Mouse (Mus musculus): Measurements from ENCODE around the gene Spry2.

Gene Spry2

DNA sequence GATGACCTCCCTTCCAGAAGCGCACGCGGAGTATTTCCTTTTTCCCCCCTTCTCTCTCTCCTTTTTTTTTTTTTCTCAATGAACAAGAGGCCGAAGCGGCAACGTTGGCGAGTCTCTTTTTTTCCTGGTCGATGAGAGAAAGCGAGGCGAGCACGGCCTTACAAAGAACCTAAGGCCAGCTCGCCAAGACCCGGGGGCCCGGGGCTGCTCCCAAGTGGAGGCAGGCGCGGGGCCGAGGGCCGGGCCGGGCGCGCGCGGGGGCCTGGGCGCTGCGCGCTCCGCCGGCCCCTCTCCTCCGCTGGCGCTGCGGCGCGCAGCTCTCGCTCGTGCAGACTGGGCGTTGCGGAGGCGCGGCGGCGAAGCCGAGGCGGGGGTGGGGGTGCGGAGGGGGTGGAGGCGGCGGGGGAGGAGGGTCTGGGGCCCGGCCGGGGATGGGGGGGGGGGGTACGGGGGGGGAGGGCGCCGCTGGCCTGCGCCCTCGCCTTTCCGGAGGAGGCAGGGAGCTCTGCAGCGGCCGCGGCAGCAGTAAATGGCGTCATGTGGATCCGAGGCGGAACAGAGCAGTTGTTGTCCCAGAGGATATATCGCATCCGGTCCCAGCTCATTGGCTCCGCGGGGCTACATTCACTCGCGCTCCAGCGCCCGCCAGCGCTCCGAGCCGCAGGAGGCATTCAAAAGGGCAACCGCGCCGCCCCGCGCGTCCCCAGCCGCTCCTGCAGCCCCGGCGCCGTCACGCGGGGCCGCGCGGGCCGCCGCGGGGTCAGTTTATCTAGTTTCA lies at the start of gene Spry2:
TSS of gene Spry2 (minus strand) at position 29 of the 778 bp plus-strand sequence.
- peak; percentile 82 for DNase-seq (ENCODE audit: low read depth, low spot score)

DNA sequence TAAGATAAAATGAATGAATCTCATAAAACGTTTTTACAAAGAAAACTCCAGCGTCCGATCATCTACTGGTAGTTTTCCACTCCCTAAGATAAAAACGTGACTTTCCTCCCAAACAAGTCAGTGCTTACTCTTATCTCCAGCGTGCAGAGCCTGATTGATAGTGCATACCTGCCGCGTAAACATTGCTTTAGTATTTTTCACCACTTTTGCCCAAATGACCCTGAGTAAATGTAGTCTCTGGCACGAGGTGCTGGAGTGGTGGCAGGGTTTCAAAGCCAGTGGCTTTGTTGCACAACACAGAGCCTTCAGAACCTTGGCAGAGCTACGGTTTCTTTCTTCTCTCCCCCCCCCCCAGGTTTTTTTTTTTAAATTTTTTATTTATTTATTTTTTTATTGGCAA lies 44.7 kb upstream of the Spry2 start:
- no peak for DNase-seq (ENCODE audit: low read depth, low spot score)

DNA sequence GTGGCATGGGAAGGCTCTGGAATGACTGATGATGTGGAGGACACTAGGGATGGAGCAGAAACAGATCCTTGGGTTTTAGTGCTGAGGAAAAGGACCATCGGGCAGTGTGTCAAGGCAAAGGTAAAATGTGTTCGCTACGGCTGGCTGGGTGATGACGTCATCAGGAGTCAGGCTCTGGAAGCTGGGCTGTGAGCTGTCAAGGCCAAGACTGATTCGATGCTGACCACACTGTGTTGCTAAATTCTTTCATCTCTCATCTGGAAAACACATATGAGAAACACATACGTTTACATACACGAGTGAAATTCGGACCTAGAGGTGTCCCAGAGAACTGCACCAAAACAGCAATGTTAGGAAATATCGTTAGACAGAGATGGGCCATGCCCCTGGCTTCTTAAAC lies 30.1 kb upstream of the Spry2 start:
- no peak for DNase-seq (ENCODE audit: low read depth, low spot score)

DNA sequence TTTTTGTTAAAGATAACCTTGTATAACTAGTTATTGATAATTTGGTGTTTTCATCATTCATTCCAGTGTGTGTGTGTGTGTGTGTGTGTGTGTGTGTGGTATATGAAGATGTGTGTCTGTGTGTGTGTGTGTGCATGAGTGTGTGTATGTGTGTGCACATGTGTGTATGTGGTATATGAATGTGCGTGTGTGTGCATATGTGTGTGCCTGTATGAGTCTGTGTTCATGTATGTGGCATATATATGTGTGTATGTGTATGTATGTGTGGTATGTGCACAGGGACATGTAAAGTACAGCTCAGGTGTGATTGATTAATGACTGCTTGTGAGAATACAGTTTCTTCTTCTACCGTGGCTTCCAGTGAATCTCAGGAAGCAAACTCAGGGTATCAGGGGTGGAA lies 28.7 kb upstream of the Spry2 start:
- no peak for DNase-seq (ENCODE audit: low read depth, low spot score)

DNA sequence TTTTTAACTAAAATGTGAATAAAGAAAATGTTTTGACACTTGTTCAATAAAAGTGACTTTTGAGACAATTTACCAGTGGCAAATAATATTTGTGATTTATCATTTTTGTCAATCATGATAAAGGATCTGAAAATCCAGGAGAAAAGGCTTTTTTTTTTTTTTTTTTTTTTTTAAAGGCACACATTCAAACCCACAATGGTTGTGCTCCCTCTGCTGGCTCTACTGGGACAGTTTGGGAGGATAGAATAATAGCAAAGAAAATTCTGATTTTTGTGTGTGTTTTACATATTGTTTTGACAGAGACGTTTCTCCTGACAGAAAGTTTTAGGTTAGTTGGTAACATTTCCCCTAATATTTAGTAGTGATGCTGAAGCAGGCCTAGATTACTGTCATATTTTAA lies 28.1 kb upstream of the Spry2 start:
- peak; percentile 24 for DNase-seq (ENCODE audit: low read depth, low spot score)

DNA sequence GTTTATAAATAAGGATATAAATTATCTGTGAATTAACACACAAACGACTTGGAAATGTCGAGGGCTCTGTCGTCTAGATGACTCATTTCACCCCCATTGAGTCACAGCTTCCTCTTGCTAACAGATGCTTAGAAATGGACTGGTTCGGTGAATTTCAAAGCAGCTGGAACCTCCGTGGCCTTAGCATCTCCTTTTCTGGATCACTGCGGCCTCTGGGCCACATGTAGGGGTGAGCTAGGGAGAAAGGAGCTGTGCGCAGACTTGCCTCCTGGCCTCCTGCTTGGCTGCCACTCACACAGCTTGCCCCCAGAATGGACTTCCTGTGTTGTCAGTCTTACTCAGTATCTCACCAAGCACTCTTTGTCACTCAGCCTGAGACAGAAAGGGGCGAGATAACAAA lies 26.3 kb upstream of the Spry2 start:
- DNase-seq (ENCODE audit: low read depth, low spot score): no peak

DNA sequence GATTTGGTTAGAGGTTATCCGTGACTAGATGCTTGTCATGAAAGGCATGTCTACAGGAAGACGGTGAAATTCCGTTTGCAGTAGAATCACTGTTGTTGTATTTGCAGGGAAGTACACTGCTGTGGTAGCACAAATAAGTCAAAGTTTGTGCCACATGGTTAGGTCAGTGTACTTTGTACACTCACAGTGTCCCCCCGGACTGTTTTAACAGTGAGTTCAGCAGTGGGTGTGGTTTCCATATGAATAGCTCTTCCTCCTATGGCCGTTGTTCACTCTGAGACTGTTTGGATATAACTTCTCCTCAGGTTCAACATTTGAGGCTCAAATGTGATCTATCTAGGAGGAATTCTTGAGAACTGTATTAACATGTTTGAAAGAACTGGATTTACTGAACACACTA lies 25.8 kb upstream of the Spry2 start:
- DNase-seq (ENCODE audit: low read depth, low spot score): no peak

DNA sequence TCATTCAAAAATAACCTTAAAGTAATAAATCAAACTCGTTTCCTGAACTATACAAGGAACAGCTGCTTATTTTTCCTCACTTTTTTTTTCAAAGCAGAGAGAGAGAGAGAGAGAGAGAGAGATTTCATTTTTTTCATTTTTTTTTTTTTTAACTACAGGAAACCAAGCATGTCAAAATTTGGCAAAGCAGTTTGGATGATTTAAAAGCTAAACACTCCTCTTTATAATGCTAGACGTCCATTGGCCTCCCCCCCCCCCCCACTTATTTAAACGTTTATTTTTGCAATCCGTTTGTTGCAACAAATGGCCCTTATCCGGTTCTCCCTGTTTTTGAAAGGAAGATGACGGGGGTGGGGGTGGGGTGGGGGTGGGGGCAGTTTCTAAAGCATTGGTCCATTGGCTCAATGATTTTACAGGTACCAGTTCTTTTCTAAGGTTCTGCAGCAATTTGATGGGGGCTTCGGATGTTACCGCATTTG lies 24.6 kb upstream of the Spry2 start:
- no peak for DNase-seq (ENCODE audit: low read depth, low spot score)

DNA sequence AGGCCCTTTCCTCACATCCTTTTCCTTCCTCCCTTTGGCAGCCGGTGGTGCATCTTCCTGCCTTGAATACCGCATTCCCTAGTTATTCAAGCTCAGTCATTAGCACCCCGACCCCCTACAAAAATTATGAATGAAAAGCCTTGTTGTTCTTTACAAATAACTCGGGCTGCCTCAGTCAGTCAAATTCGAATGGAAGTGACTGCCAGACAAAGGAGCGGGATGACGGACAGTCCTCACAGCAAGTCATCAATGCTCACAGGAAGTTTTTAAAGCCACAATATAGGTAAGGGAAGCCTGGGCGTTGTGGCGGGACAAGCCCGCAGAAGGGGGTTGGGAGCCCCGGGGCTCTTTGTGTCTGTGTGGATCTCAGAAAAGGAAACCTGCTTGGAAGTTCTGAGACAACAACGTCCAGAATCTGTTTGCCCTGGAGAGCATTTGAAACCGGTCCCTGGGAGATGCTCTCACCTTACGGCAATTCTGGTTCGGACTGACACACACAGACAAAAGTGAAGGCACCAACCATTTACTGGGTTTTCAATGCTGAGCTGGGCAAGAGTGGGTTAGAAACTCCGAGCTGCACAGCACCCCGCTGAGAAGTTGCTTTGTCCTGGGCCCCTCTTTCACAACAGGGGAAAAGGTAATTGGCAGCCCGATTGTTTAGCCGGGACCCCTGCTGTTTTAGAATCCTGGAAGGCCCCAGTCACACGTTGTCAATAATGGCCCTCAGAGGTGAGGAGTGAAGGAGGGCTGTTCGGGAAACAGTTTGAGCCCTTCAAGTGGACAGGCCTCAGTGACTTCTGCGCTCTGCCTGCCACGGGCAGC lies 24.0 kb upstream of the Spry2 start:
- DNase-seq (ENCODE audit: low read depth, low spot score): no peak

DNA sequence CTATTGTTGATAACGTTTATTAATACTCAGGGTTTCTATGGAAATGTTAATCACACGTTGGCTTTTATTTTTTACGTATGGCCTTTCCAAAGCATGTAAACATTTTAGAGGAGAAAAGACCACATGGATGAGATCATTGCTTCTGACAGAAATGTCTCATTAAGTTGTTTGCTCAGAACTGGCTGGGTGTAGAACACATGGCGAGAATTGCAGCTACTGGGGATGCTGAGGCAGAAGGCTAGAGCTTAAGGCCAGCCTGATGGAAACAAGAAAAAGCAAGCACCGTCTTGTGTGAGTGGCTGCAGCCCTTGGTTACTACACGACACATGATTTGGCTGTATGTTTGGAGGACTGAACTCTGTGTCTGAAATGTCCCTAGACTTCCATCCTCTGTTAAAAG lies 10.6 kb upstream of the Spry2 start:
- DNase-seq (ENCODE audit: low read depth, low spot score): no peak

DNA sequence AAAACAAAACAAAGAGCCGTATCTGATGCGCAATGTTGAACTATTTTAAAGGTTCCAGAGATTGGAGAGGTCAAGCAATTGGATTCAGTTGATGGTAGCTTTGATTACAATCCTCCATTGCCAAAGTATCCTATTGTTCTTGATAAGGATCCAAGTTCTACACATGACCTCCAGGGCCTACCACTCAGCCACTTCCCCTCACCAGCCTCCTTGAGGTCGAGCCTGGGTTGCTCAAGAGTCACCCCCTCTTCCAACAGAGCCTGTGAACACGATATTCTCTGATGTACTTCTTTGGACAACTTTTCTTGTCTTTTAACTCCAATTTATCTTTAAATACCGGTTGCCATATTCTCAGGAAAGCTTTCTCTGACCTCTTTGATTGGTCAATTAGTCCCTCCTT lies 9.3 kb upstream of the Spry2 start:
- no peak for DNase-seq (ENCODE audit: low read depth, low spot score)

DNA sequence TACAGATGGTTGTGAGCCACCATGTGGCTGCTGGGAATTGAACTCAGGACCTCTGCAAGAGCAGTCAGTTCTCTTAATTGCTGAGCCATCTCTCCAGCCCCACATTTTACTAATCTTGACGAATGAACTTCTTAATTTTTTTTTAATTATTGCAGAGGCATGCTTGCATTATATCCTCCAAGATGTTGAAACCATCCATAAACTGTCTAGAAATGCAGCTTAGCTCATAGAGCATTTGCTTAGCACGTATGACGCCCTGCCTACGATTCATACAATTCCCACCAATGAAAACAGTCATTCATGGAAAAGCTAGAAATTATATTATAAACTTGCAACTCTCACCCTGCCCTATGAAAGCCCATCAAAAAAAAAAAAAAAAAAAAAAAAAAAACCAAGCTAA lies 8.9 kb upstream of the Spry2 start:
- no peak for DNase-seq (ENCODE audit: low read depth, low spot score)

DNA sequence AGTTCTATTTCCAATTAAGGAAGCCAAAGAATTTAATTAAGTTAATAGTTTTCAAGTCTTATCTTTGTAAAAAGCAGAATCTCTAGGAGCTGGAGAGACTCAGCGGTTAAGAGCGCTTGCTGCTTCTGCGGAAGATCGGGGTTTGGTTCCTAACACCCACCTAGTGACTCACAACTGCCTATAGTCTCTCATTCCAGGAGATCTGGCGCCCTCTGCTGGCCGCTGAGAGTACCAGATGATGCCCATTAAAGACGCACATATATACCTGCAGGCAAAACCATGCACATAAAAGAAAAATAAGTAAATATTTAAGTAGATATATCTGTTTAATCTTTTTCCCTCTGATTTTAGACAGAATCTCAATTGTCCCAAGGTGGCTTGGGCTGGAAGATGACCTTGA lies 6.2 kb upstream of the Spry2 start:
- DNase-seq (ENCODE audit: low read depth, low spot score): no peak

DNA sequence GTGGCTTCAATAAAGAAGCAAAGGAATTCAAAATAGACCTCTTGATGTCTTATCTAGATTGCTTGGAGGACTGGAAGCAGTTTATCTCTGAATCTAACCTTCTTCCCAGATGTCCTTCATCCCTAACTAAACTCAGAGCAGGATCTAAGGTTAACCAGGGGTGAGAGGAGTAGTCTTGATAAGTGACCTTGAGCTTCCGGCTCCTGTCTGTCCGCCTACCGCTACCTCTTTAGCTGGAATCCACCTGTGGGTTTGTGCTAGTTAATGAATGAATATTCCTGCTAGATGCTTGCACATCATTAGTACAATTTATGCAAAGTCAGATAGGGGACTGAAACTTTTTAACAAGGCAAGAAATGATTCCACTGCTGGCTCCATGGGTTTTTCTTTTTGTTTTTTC lies 4.2 kb upstream of the Spry2 start:
- DNase-seq (ENCODE audit: low read depth, low spot score): no peak

DNA sequence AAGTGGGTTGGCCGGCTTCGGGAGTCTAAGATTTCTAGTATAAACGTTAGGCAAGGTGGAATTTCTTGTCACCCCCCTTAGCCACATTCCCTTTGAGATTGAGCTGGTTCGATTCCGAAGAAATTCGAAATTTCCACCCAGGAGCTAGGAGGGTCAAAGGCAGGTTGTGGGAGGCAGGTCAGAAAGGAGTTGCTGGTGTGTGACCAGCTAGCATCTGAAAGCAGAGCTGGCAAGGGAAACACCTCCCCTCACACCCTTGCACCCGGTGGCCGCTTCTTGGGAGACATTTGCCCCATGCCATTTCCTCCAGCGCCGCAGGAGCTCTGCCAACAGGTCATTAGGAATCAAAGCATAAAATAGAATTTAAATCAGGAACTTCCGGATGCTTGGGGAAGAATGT lies 2.5 kb upstream of the Spry2 start:
- DNase-seq (ENCODE audit: low read depth, low spot score): no peak

DNA sequence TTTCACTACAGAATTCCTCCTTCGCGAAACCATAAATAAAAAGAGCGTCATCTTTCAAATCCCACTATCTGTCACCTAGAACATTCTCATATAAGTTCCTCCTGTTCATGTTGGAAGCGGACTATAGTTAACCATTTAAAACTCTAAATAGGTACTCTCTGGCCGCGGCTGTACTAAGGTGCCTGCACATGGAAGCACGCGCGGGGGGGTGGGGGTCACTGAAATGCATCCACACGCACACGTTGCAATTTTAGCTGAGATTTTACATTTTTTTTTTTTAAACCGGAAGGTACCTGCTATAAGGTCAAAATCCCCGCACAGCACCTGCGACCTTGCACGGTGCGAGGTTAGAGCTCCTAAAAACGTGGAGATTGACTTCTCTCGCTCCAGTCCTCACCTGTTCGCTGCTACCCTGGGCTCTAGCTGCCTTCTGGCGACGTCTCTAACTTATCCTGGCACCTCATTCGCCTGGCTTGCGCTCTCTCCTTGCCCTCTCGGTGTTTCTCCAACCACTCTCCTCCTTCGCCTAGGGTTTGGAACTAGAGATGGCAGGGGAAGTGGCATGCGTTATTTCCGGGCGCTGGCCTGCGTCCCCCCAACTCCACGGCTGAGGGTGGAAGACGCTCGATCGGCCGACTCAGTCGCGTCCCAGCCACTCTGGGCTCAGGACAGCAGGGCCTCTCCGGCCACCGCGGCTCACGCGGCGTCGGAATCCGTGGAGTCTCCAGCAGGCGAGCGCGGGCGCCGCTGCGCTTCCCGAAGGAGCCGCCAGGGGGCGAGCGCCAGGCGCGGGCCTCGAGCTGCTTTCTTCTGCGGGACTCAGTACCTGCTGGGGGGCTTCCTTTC lies 1.9 kb upstream of the Spry2 start:
- DNase-seq (ENCODE audit: low read depth, low spot score): no peak

DNA sequence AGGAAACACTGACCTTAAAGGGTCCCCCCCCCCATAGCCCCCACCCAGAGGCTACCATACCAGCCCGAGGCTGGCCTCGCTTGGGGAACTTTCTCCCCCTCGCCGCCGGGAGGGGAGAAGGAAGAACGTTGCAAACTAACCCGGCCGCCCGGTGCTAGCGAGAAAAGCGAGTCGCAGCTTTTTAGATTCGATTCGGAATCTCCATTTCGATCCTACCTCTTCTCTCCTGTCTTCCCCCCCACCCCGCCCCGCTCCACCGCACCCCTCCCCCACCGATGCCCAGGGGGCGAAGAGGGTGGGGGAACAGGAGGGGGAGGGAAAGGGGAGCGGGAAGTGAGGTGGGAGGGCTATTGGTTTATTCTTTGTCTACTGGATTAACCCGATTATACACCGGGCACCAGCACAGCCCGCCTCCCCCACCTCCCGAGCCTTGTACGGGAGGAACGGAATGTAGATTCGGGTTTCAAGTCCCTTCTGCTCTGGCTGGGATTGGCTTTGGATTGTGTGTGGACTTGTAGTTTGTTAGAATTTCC lies 1.0 kb upstream of the Spry2 start:
- DNase-seq (ENCODE audit: low read depth, low spot score): no peak

DNA sequence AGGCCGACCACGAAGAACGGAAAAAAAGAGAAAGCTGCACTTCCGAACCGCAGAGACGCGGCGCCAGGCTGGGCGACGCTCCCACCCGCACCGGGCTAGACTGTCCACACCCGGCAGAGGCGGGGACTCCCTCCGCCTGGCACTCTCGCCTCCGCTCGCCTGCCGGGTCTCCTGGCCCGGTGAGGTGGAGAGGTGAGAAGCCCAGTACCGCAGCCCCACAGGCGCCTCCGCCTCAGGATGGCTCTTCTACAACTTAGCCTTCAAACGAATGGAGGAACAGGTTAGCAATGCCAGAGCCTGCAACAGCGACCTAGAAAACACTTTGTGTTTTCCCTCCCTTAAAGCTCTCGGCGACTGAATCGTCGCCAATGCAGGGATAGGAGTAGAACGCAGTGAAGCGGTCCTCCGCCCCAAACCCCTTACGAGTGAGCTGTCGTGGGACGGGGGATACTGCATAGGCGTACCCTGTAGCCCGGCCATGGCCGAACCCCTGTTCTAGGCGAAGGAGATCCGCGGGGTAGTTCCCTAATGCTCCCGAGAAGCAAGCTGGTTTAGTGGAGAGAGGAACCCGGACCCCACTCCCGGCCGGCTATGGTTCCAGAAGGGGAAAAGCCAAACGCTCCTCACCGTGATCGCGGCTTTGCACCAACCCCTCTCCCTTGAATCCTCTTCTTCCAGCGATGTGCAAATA lies 513 bp downstream of the Spry2 start:
- no peak for DNase-seq (ENCODE audit: low read depth, low spot score)

DNA sequence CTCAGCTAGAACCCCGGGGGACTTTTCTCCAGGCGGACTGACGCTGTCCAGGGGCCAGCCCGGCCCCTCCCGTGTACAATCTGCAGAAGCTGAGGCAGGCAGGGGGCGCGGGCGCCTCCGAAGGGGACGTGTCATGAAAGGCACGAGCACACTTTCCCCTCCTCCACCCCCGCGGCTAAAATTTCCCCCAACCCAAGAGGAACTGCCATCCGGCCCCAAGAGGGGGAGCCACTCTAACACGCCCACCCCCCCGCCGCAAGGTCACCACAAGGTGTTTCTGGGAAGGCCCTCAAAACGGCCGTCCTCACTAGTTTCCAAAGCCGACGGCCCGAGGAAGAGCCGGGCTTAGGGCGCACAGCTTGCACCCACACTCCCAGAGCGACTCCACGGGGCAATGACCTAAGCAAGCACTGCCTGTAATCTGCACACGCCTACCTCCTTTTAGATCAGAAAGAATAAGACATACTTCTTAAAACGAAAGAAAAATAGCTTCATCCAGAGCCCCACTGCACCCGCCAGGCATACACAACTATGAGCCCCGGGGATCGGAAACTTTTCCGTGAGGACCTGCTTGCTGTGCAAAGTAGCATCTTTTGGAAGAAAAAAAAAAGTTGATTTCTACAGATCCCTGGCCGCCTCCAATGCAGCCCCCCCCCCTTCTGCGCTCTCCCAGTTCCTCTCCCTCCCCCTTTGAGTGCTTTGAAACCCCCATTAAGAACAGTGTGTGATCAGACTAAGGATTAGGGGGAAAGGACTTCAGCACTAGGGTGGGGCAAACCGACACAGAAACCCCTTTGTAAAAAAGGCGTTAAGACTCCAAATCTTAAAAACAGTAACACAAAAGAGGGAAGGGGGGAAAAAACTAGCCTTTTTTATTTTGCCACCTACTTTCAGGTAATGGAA lies 1.4 kb downstream of the Spry2 start:
- DNase-seq (ENCODE audit: low read depth, low spot score): no peak

DNA sequence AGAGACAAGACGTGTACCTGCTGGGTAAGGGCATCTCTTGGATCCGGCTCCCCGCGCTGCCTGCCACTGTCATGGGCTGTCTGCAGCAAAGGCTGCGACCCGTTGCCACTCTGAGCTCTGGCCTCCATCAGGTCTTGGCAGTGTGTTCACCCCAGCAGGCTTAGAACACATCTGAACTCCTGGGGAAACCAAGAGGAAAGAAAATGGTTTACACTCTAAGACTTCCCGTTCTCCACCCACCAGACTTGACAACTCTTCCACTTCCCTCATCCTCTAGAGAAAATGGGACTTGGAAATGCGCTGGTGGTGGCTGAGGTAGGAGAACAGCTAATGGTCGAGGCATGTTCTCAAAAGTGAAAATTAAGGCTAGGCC lies 3.0 kb downstream of the Spry2 start:
- DNase-seq (ENCODE audit: low read depth, low spot score): no peak

All from brain, embryonic 18.5 days (tissue).